Mouse (Mus musculus) heart, adult 2 months (tissue): Measurements from ENCODE around the gene Elp4.

Experiments
- CTCF ChIP-seq: fragments of 200-600 bp; IDR thresholded peaks from 2 replicates; pipeline ENCODE4 v1.8.1; 2022; ENCODE audit warnings: antibody characterized with exemption, mild to moderate bottlenecking, moderate library complexity
- EP300 ChIP-seq: fragments of 200-500 bp; IDR thresholded peaks from 2 replicates; pipeline ENCODE4 v1.6.1; 2011; ENCODE audit warnings: low read depth, low read length, control low read depth; ENCODE audit not compliant: insufficient read depth
- POLR2A ChIP-seq: fragments of 200-500 bp; IDR thresholded peaks from 2 replicates; pipeline ENCODE4 v1.6.1; 2011; ENCODE audit warnings: mild to moderate bottlenecking, low read depth, low read length, control low read depth; ENCODE audit not compliant: insufficient read depth

GRCm38 (mm10) chr2:105702586-105702985 lies 201.8 kb downstream of the Elp4 start:
- TF ChIP-seq POLR2A (no peak), CTCF (no peak), EP300 (no peak)
